Mouse (Mus musculus): ENCODE measurements at regions not wholly inside any gene's neighbourhood (a gene's known extent, or its start where the extent isn't known, plus 50 kb on each side); places are given as distances from the start of the nearest gene placed in this dataset.

GRCm38 (mm10) chr16:19834128-19834527 is 74.1 kb downstream of the B3gnt5 start:
- no peak for DNase-seq
- no peak for TF ChIP-seq CTCF (IDR thresholded peaks at IDR 0.05)
- Histone ChIP-seq H3K4me3 (no peak overlapping the region), H3K27ac (no peak overlapping the region)
- intact Hi-C loops (cut with DNase I), result no loop called here

GRCm38 (mm10) chr16:19834750-19835149 is 74.7 kb downstream of the B3gnt5 start:
- H3K27ac ChIP-seq, result no peak overlapping the region
- intact Hi-C loops (cut with DNase I), result no loop called here
- DNase-seq, result no peak
- H3K4me3 ChIP-seq, result no peak overlapping the region
- TF ChIP-seq CTCF (IDR thresholded peaks at IDR 0.05), result no peak

- TF ChIP-seq CTCF (IDR thresholded peaks at IDR 0.05), result no peak
- DNase-seq, result no peak
- intact Hi-C loops (cut with DNase I), result loop anchor here (10.0 kb wide), 1 partner anchor 115 kb away; no protein-coding TSS in a partner anchor
- Histone ChIP-seq H3K4me3 (no peak overlapping the region), H3K27ac (no peak overlapping the region)
Measured at GRCm38 (mm10) chr16:19839831-19840230, 79.8 kb downstream of the B3gnt5 start.

GRCm38 (mm10) chr16:19842346-19843025 is 82.5 kb downstream of the B3gnt5 start:
- no peak for DNase-seq
- Histone ChIP-seq H3K4me3 (no peak overlapping the region), H3K27ac (no peak overlapping the region)
- no peak for TF ChIP-seq CTCF (IDR thresholded peaks at IDR 0.05)
- intact Hi-C loops (cut with DNase I), result loop anchor here (10.0 kb wide), 1 partner anchor 118 kb away; no protein-coding TSS in a partner anchor

- DNase-seq, result no peak
- Histone ChIP-seq H3K4me3 (no peak overlapping the region), H3K27ac (no peak overlapping the region)
- no peak for TF ChIP-seq CTCF (IDR thresholded peaks at IDR 0.05)
- intact Hi-C loops (cut with DNase I), result loop anchor here (10.0 kb wide), 1 partner anchor 119 kb away; no protein-coding TSS in a partner anchor
Measured at GRCm38 (mm10) chr16:19843738-19844137, 83.7 kb downstream of the B3gnt5 start.

GRCm38 (mm10) chr16:19848395-19848794 is 88.4 kb downstream of the B3gnt5 start:
- peak; percentile 63 for TF ChIP-seq CTCF (IDR thresholded peaks at IDR 0.05)
- no peak overlapping the region for H3K4me3 ChIP-seq
- intact Hi-C loops (cut with DNase I), result loop anchor here (10.0 kb wide), 1 partner anchor 124 kb away; no protein-coding TSS in a partner anchor
- no peak for DNase-seq
- no peak overlapping the region for H3K27ac ChIP-seq

GRCm38 (mm10) chr16:19865306-19865705 is 105.3 kb downstream of the B3gnt5 start:
- Histone ChIP-seq H3K4me3 (no peak overlapping the region), H3K27ac (no peak overlapping the region)
- no peak for DNase-seq
- no peak for TF ChIP-seq CTCF (IDR thresholded peaks at IDR 0.05)
- intact Hi-C loops (cut with DNase I), result no loop called here

GRCm38 (mm10) chr16:19865931-19866330 is 105.9 kb downstream of the B3gnt5 start:
- intact Hi-C loops (cut with DNase I), result no loop called here
- Histone ChIP-seq H3K27ac (no peak overlapping the region), H3K4me3 (no peak overlapping the region)
- DNase-seq, result no peak
- no peak for TF ChIP-seq CTCF (IDR thresholded peaks at IDR 0.05)

- Histone ChIP-seq H3K27ac (no peak overlapping the region), H3K4me3 (no peak overlapping the region)
- no peak for TF ChIP-seq CTCF (IDR thresholded peaks at IDR 0.05)
- intact Hi-C loops (cut with DNase I), result no loop called here
- no peak for DNase-seq
Measured at GRCm38 (mm10) chr16:19869425-19869824, 109.4 kb downstream of the B3gnt5 start.

GRCm38 (mm10) chr16:19876861-19877554 is 105.8 kb downstream of the Klhl6 start:
- intact Hi-C loops (cut with DNase I), result no loop called here
- no peak for DNase-seq
- TF ChIP-seq CTCF (IDR thresholded peaks at IDR 0.05), result no peak
- no peak overlapping the region for H3K4me3 ChIP-seq
- H3K27ac ChIP-seq, result no peak overlapping the region

GRCm38 (mm10) chr16:19882961-19883360 is 99.9 kb downstream of the Klhl6 start:
- no peak for DNase-seq
- TF ChIP-seq CTCF (IDR thresholded peaks at IDR 0.05), result no peak
- H3K27ac ChIP-seq, result no peak overlapping the region
- H3K4me3 ChIP-seq, result peak overlapping the region; percentile 53; the same call in 1 of the 2 replicates
- intact Hi-C loops (cut with DNase I), result no loop called here

- peak; percentile 50 for DNase-seq
- H3K4me3 ChIP-seq, result peak overlapping the region; percentile 53
- peak overlapping the region; percentile 35 for H3K27ac ChIP-seq
- no peak for TF ChIP-seq CTCF (IDR thresholded peaks at IDR 0.05)
- intact Hi-C loops (cut with DNase I), result no loop called here
Measured at GRCm38 (mm10) chr16:19883776-19884513, 98.9 kb downstream of the Klhl6 start.

GRCm38 (mm10) chr16:19884535-19884934 is 98.3 kb downstream of the Klhl6 start:
- TF ChIP-seq CTCF (IDR thresholded peaks at IDR 0.05), result no peak
- Histone ChIP-seq H3K27ac (peak overlapping the region; percentile 35), H3K4me3 (no peak overlapping the region; the same call in 1 of the 2 replicates)
- intact Hi-C loops (cut with DNase I), result no loop called here
- DNase-seq, result no peak
